Mouse (Mus musculus) thymus, postnatal 10 days (tissue): ENCODE results near the gene Dnajb1.

Experiments used
- DNase-seq, 2 experiments: peaks; one replicate each; pipeline ENCODE4 v3.0.0; 2021; ENCODE audit warnings: low spot score in 2 of 2

The Dnajb1 gene

DNA sequence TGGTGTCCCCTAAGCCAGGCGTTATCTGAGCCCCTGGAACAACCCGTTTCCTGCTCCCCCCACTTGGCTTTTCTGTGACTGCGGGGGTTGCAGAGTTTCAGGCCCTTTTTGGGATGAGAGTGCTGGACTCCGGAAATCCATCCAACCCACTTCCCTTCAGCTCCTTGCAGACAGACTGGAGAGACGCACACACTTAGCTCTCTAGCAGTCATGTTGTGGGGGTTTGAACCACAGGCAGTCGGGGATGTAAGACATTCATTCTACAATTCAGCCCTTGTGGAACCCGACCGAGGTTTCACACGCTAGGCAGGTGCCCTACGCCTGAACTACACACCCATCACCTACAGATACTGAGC lies 45.6 kb downstream of the Dnajb1 start:
- DNase-seq: peak in 1 of 2 experiments; percentile 32

DNA sequence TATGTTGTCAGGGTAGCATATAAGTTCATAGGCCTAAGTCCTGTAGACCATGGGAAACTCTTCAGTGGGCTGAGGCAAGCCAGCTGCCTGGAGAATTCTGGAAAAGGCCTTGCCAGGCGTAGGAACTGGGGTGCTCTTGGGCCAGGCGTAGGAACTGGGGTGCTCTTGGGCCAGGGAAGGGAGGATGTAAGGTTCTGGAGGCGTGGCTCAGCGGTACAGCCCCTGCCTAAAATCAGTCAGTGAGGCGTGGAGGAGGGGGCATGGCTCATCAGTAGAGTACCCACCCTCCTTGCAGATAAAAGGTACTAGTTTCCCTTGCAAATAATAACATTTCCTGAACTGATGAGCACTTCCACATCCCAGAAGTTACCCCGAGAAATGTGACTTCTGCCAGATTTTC lies 46.7 kb downstream of the Dnajb1 start:
- DNase-seq: no peak

DNA sequence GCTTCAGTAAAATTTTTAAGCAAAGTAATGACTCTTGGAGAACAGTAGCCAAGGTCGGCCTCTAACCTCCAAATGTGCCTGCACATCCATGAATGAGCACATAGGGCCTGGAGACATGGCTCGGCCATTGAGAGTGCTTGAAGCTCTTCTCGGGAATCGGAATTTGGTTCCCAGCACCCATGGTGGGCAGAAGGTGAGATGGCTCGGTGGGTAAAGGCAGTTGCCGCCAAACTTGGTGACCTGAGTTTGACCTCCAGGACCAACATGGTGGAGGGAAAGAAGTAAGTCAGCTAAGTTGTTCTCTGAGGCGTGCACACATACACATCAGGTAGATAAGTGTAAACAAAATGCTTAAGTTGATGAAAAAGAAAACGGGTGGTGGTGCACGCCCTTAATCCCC lies 48.0 kb downstream of the Dnajb1 start:
- no peak for DNase-seq

DNA sequence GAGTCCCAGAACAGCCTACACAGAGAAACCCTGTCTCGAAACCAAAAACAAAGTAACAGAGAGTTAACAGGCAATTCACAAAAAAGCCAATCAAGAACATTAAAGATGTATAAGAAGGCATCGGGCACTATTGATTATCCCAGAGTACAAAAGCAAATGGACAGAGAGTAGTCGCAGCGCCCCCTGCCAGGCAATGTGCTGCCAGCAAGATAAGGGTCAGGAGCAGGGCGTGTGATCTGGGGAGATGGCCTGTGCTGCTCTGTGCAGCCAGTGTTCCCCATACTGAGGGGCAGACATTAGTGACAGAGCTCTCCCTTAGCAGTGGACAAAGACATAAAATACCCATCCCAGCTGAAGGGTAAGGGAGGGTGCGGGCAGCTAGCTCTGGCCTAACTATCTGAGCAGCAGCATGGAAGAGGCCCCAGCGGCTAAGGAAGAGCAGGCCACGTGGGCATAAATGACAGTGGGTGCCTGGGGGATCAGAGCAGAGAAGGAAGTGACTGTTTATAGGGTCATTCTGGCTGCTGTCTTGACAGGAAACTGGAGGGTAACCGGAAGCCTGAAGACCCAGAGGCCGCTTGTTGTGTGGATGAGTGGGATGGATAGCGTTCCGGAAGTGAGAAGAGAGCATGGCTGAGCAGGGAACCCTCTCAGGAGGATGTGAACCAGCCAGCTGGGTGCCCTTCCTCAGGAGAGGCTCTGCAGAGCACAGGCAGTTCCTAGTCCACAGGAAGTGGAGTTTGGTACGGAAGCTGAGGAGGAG lies 48.7 kb downstream of the Dnajb1 start:
- DNase-seq: no peak

- DNase-seq: no peak
Measured at GRCm38 (mm10) chr8:83660545-83660944, 52.6 kb downstream of the Dnajb1 start.

DNA sequence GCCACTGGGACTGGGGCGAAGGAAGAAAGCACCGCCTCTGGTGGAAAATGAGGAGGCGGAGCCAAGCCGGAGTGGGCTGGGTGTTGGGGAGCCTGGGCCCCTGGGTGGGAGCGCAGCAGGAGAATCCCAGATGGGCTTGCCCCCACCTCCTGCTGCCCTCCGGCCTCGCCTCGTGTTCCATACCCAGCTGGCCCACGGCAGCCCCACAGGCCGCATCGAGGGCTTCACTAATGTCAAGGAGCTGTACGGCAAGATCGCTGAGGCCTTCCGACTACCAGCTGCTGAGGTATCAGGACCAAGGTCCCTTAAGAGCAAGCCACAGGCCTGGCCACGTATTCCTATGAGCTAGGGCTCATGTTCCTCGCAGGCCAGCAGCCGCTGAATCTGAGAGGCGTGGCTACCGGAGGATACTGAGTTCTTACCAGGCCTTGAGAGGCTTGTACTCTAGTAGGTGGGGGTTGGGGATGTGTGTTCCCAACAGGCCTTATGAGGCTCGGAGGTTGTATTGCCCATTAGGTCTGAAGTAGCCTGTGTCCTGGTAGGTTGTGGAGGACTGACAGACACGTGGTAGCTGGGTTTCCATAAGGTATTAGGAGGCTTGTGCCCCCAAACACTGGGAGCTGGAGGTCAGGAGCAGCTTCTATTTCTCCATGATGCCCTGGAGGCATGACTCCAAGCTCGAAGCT lies 53.1 kb downstream of the Dnajb1 start:
- DNase-seq: no peak
